Mouse (Mus musculus) testis, postnatal 10 days (tissue): ENCODE data around the gene Hist1h4j.
"Not testable (repeated sequence)": the region's sequence is repeated elsewhere in the genome, so short reads cannot be mapped to it uniquely, and the experiment has no call there.

Source experiments
- DNase-seq: peaks from one replicate; pipeline ENCODE4 v3.0.0; 2021; ENCODE audit warnings: low spot score

Hist1h4j gene

GRCm38 (mm10) chr13:21727948-21728572 is 6.8 kb upstream of the Hist1h4j start:
- DNase-seq: no peak

GRCm38 (mm10) chr13:21729544-21729943 is 5.3 kb upstream of the Hist1h4j start:
- no peak for DNase-seq

GRCm38 (mm10) chr13:21733466-21733865 is 1.4 kb upstream of the Hist1h4j start:
- DNase-seq: no peak

- peak; percentile 73 for DNase-seq
Measured at GRCm38 (mm10) chr13:21734010-21734905, 606 bp upstream of the Hist1h4j start.

- no peak for DNase-seq
Measured at GRCm38 (mm10) chr13:21745006-21745405, 10.1 kb downstream of the Hist1h4j start.

GRCm38 (mm10) chr13:21749387-21750158 is 14.7 kb downstream of the Hist1h4j start:
- no peak for DNase-seq

- DNase-seq: peak; percentile 92
Measured at GRCm38 (mm10) chr13:21750159-21751017, 15.5 kb downstream of the Hist1h4j start, which contains the start of gene Hist1h4k. Hist1h4k (minus strand) TSS chr13:21750505.

GRCm38 (mm10) chr13:21751417-21751816 is 16.6 kb downstream of the Hist1h4j start:
- DNase-seq: no peak

GRCm38 (mm10) chr13:21751827-21752226 is 17.0 kb downstream of the Hist1h4j start:
- no peak for DNase-seq

GRCm38 (mm10) chr13:21752356-21752755 is 17.5 kb downstream of the Hist1h4j start:
- DNase-seq: no peak

GRCm38 (mm10) chr13:21753051-21753523 is 18.2 kb downstream of the Hist1h4j start:
- DNase-seq: no peak

- DNase-seq: peak; percentile 55
Measured at GRCm38 (mm10) chr13:21753524-21754285, 18.8 kb downstream of the Hist1h4j start, which contains the start of the genes Hist1h2ak and Hist1h2bn. Hist1h2ak (minus strand) TSS chr13:21753827. Hist1h2bn (plus strand) TSS chr13:21754123.

GRCm38 (mm10) chr13:21754294-21755001 is 19.6 kb downstream of the Hist1h4j start:
- DNase-seq: not testable (repeated sequence)

GRCm38 (mm10) chr13:21755707-21756106 is 20.8 kb downstream of the Hist1h4j start:
- DNase-seq: no peak

GRCm38 (mm10) chr13:21778814-21779766 is 44.2 kb downstream of the Hist1h4j start:
- peak; percentile 72 for DNase-seq

- DNase-seq: peak; percentile 77
Measured at GRCm38 (mm10) chr13:21779767-21780731, 45.2 kb downstream of the Hist1h4j start, which contains the start of gene Hist1h1b. Hist1h1b (minus strand) TSS chr13:21780625.

- no peak for DNase-seq
Measured at GRCm38 (mm10) chr13:21781021-21781555, 46.2 kb downstream of the Hist1h4j start.
